ENCODE assay signal across 27 mouse cellular contexts in genomic region chr4:150478006-150478405, GRCm38 (mm10).
DNase-seq lines count a peak whose midpoint lies in the region; ATAC-seq and TF ChIP-seq lines count a peak whose summit lies in the region.
"Had no signal": no experiment of that assay in that cellular context is flagged by ENCODE, and none has a peak within 500 bp of the region (broad histone marks: within the 10 kb centered on the region; RNA-seq: fewer than 3 reads in every experiment).

No protein-coding gene starts in this region.

- no peaks in the 10 kb centered on the region for H3K9me3 ChIP-seq in MEL (replicated peaks; ENCODE audit: insufficient read depth, low read length)
- H3K9me3 ChIP-seq: embryonic facial prominence, embryonic 12.5 days; embryonic facial prominence, embryonic 15.5 days; heart, embryonic 10.5 days; heart, embryonic 13.5 days had no signal

- 0 out of 2 replicates have a peak, but pooled peaks have one; percentile 10 for TF ChIP-seq CTCF in layer of hippocampus, adult 2 months (conservative IDR thresholded peaks at IDR 0.05)
- TF ChIP-seq CTCF in MEL (IDR thresholded peaks at IDR 0.05 in 2 of 3, conservative IDR thresholded peaks at IDR 0.05 in 1 of 3; ENCODE audit: control insufficient read depth in 1 of 3, insufficient read depth in 1 of 3, low read depth in 2 of 3, low read length in 3 of 3, poor library complexity in 1 of 3, severe bottlenecking in 1 of 3) = no peak

- ATAC-seq in megakaryocyte progenitor cell, adult 5-6 weeks (replicated peaks; ENCODE audit: poor library complexity) = peak; percentile 60
- ATAC-seq: forebrain, embryonic 14.5 days; forebrain, postnatal 0 days; hindbrain, postnatal 0 days; inflammation-experienced regulatory T-cells, adult 6 months had no signal

- no peak overlapping the region for H3K4me3 ChIP-seq in layer of hippocampus, adult 2 months
- H3K4me3 ChIP-seq in MEL (ENCODE audit: control insufficient read depth in 1 of 2, insufficient read depth in 1 of 2, low read depth in 2 of 2, low read length in 2 of 2) = no peak overlapping the region
- H3K4me3 ChIP-seq: embryonic facial prominence, embryonic 12.5 days; embryonic facial prominence, embryonic 15.5 days; heart, adult 2 months; heart, embryonic 10.5 days; heart, embryonic 13.5 days had no signal

- no peak; a peak in 1 of 4 replicates for TF ChIP-seq EP300 in MEL (IDR thresholded peaks at IDR 0.05; ENCODE audit: low read depth in 1 of 2, low read length in 2 of 2)

- 0 out of 2 replicates have a peak, but pooled peaks cover 1% of the 10 kb centered on the region for H3K79me2 ChIP-seq in MEL (ENCODE audit: control insufficient read depth, insufficient read depth, low read length, poor library complexity)

- H3K27ac ChIP-seq in layer of hippocampus, adult 2 months = no peak overlapping the region
- no peak overlapping the region for H3K27ac ChIP-seq in MEL (ENCODE audit: control insufficient read depth, low read depth, low read length)
- H3K27ac ChIP-seq: embryonic facial prominence, embryonic 12.5 days; embryonic facial prominence, embryonic 15.5 days; heart, adult 2 months; heart, embryonic 10.5 days; hindbrain, embryonic 14.5 days; hindbrain, postnatal 0 days had no signal

- no peak overlapping the region for H3K9ac ChIP-seq in MEL (ENCODE audit: control insufficient read depth, low read depth, low read length, poor library complexity, severe bottlenecking)
- H3K9ac ChIP-seq: embryonic facial prominence, embryonic 12.5 days; embryonic facial prominence, embryonic 15.5 days; forebrain, postnatal 0 days; heart, embryonic 13.5 days; hindbrain, embryonic 14.5 days had no signal

- TF ChIP-seq POLR2A in MEL (IDR thresholded peaks at IDR 0.05; ENCODE audit: control insufficient read depth in 1 of 2, insufficient read depth in 1 of 2, low read depth in 1 of 2, low read length in 2 of 2, poor library complexity in 1 of 2) = no peak

- DNase-seq in layer of hippocampus, adult 2 months (ENCODE audit: low spot score in 2 of 2) = no peak
- no peak for DNase-seq in layer of hippocampus, adult 9-11 months
- DNase-seq in MEL (ENCODE audit: low read depth, low spot score) = peak; percentile 19
- DNase-seq in testis, postnatal 14 days (ENCODE audit: low spot score) = no peak
- no peak for DNase-seq in frontal cortex, postnatal 10 days (ENCODE audit: low spot score in 2 of 2)
- DNase-seq: adrenal gland, postnatal 10 days; adrenal gland, postnatal 36 days; B cell, adult 2 months; cerebellum, adult 18-20 months; cerebellum, adult 9-10 months; cerebellum, postnatal 14 days; forebrain, postnatal 0 days; gastrocnemius, postnatal 10 days; gastrocnemius, postnatal 36 days; heart, adult 2 months; heart, postnatal 14 days; heart, postnatal 4 days had no signal

- H3K27me3 ChIP-seq in MEL (ENCODE audit: control insufficient read depth in 1 of 2, insufficient read depth in 2 of 2, low read length in 2 of 2) = no peaks in the 10 kb centered on the region
- H3K27me3 ChIP-seq: CH12.LX; embryonic facial prominence, embryonic 12.5 days; embryonic facial prominence, embryonic 15.5 days; heart, embryonic 13.5 days had no signal

- H3K36me3 ChIP-seq in MEL (ENCODE audit: control insufficient read depth in 1 of 2, insufficient read depth in 2 of 2, low read length in 2 of 2) = peaks cover 0 to 28% of the 10 kb centered on the region in 2 experiments; a peak in 3 of 4 replicates

- peaks cover 13 to 26% of the 10 kb centered on the region in 2 experiments for H3K4me1 ChIP-seq in MEL (ENCODE audit: control insufficient read depth in 1 of 2, insufficient read depth in 2 of 2, low read length in 2 of 2)
- H3K4me1 ChIP-seq: embryonic facial prominence, embryonic 12.5 days; embryonic facial prominence, embryonic 15.5 days had no signal

- no peak for TF ChIP-seq RAD21 in MEL (IDR thresholded peaks at IDR 0.05; ENCODE audit: low read depth, low read length)

TF ChIP-seq in MEL, 35 proteins besides CTCF, POLR2A, EP300 and RAD21:
- no peak for TF ChIP-seq E2F4 (IDR thresholded peaks at IDR 0.05; ENCODE audit: borderline replicate concordance, low read depth, low read length)
- no peak for TF ChIP-seq ETS1 (IDR thresholded peaks at IDR 0.05; ENCODE audit: low read depth, low read length)
- no peak for TF ChIP-seq MYB (IDR thresholded peaks at IDR 0.05; ENCODE audit: low read depth, low read length)
- no peak for TF ChIP-seq RCOR1 (IDR thresholded peaks at IDR 0.05; ENCODE audit: low read depth, low read length)
- no peak; the same call in 1 of the 2 replicates for TF ChIP-seq ZNF384 (IDR thresholded peaks at IDR 0.05; ENCODE audit: low read depth, low read length)
- no peak for TF ChIP-seq TBP (IDR thresholded peaks at IDR 0.05; ENCODE audit: low read depth, low read length)
- no peak for TF ChIP-seq SIN3A (IDR thresholded peaks at IDR 0.05; ENCODE audit: low read length)
- TF ChIP-seq GATA1 (IDR thresholded peaks at IDR 0.05; ENCODE audit: low read depth, low read length) = no peak
- no peak for TF ChIP-seq ZC3H11A (IDR thresholded peaks at IDR 0.05; ENCODE audit: low read depth, low read length)
- TF ChIP-seq UBTF (IDR thresholded peaks at IDR 0.05; ENCODE audit: borderline replicate concordance, insufficient read depth, low read depth, low read length) = no peak
